Mouse (Mus musculus) megakaryocyte, embryonic 14.5 days (primary cell): ENCODE data around the gene Camk2n1.

Experiments
- FLI1 ChIP-seq: IDR thresholded peaks from 2 replicates; pipeline ENCODE4 v1.6.1; 2012; ENCODE audit warnings: low read length, inconsistent platforms, mixed read lengths
- GATA1 ChIP-seq: IDR thresholded peaks from 3 replicates; pipeline ENCODE4 v1.6.1; 2012; ENCODE audit warnings: mixed read lengths, low read length, inconsistent platforms, borderline replicate concordance

DNA sequence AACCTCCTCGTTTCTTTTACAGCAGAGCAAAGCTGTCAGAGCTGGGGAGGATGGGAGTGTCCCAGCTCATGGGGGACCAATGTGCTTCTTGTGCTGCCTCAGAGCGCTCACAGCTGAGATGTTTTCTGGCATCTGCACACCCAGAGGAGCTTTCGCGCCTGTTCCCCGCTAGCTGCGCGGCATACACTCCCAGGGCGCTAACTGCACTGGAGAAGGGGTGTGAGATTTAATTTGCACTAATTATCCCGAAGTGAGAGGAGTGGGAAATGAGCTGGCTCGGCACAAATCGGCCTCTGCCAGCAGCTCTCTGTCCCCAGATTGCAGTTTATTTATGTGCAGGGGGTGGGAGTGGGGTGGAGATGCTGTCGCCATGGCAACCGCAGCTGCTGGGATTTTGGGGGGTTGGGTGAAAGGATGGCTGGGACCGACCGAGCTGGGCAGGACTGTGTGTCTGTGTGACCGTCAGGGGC, 50.6 kb downstream of the Camk2n1 start:
- TF ChIP-seq GATA1 (no peak), FLI1 (no peak)
